Mouse (Mus musculus) stomach, embryonic 14.5 days (tissue): ENCODE results near the gene Gm9507. TPM values are rescaled to one million over a fixed set of nuclear protein-coding genes. Genes with fewer than 3 reads are reported as not detected.
"Not testable (repeated sequence)": the region's sequence is repeated elsewhere in the genome, so short reads cannot be mapped to it uniquely, and the experiment has no call there.

Source experiments
- ATAC-seq: fragments of 200-750 bp; cut with Nextera tagmentation; 2 replicates; pipeline ENCODE4 v1.8.0; 2017; ENCODE audit warnings: low read depth, moderate TSS enrichment; ENCODE audit not compliant: insufficient number of reproducible peaks, insufficient read depth, low FRiP score
- H3K27ac ChIP-seq: fragments of 300-500 bp; sonication (generic); 2 replicates; pipeline ENCODE4 v1.5.1; 2014; ENCODE audit warnings: mild to moderate bottlenecking, low read length, moderate library complexity, mixed read lengths
- H3K27me3 ChIP-seq: fragments of 300-500 bp; sonication (generic); 2 replicates; pipeline ENCODE4 v1.6.1; 2014; ENCODE audit warnings: low read length, control low read depth, mixed read lengths; ENCODE audit not compliant: control insufficient read depth, insufficient read depth
- H3K36me3 ChIP-seq: fragments of 300-500 bp; sonication (generic); 2 replicates; pipeline ENCODE4 v1.6.1; 2014; ENCODE audit warnings: mild to moderate bottlenecking, control low read depth, low read length, moderate library complexity, mixed read lengths; ENCODE audit not compliant: control insufficient read depth, insufficient read depth
- H3K4me1 ChIP-seq: fragments of 300-500 bp; sonication (generic); 2 replicates; pipeline ENCODE4 v1.6.1; 2014; ENCODE audit warnings: low read length, control low read depth, mixed read lengths; ENCODE audit not compliant: control insufficient read depth, insufficient read depth
- H3K4me2 ChIP-seq: fragments of 300-500 bp; sonication (generic); replicated peaks from 2 replicates; pipeline ENCODE4 v1.6.1; 2014; ENCODE audit warnings: low read depth, low read length, control low read depth
- H3K4me3 ChIP-seq: fragments of 300-500 bp; sonication (generic); 2 replicates; pipeline ENCODE4 v1.5.1; 2014; ENCODE audit warnings: low read depth, low read length, control low read depth
- H3K9ac ChIP-seq: fragments of 300-500 bp; sonication (generic); replicated peaks from 2 replicates; pipeline ENCODE4 v1.6.1; 2014; ENCODE audit warnings: low read depth, mild to moderate bottlenecking, control low read depth, low read length, moderate library complexity, mixed read lengths
- H3K9me3 ChIP-seq: fragments of 300-500 bp; sonication (generic); 2 replicates; pipeline ENCODE4 v1.6.1; 2016; ENCODE audit warnings: low read depth, low read length, control low read depth; ENCODE audit not compliant: control insufficient read depth
- WGBS: fragments of 180-500 bp; shearing (Covaris S2); extraction: QIAGEN DNeasy Blood & Tissue Kit; methylation state at CpG from one replicate; pipeline ENCODE4 v1.1.7; 2014; 5-methylcytosine and 5-hydroxymethylcytosine counted together
- polyA plus RNA-seq: library from polyadenylated mRNA; unstranded; fragments of >200 nt; fragmentation: Nextera tagmentation; extraction: Ambion mirVana; gene quantifications from 2 replicates; pipeline ENCODE4 v1.2.1, GENCODE M21; 2014

Gm9507 gene
- polyA plus RNA-seq, 1 experiment from 2014 or later = not detected

DNA sequence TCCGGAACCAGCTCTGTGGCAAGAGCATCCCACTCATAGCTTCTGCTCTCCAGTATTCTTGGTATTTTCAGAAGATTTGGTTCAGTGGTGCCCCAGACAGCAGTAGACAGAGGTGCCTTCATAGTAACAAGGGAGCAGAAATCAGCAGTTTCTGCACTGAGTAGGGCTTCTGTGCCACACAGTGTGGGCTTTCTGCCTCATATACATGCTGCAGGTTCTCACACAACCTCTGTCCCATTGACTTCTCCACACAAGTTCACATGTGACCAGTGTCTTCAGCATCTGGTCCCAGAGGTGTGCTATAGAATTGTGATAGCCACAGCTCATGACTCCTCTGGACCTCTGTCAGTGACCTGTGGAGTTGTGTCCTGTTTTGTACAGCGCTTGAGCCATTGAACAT, 23.0 kb downstream of the Gm9507 start:
- H3K27ac ChIP-seq = no peak overlapping the region
- H3K27me3 ChIP-seq = no peaks in the 10 kb centered on the region
- ATAC-seq = no peak
- 87% methylated on average over 2 of the region's 2 CpGs for WGBS
- H3K4me3 ChIP-seq = no peak overlapping the region
- no peaks in the 10 kb centered on the region for H3K36me3 ChIP-seq
- H3K9me3 ChIP-seq = no peaks in the 10 kb centered on the region
- no peak overlapping the region for H3K4me2 ChIP-seq
- H3K4me1 ChIP-seq = no peaks in the 10 kb centered on the region
- H3K9ac ChIP-seq = no peak overlapping the region

DNA sequence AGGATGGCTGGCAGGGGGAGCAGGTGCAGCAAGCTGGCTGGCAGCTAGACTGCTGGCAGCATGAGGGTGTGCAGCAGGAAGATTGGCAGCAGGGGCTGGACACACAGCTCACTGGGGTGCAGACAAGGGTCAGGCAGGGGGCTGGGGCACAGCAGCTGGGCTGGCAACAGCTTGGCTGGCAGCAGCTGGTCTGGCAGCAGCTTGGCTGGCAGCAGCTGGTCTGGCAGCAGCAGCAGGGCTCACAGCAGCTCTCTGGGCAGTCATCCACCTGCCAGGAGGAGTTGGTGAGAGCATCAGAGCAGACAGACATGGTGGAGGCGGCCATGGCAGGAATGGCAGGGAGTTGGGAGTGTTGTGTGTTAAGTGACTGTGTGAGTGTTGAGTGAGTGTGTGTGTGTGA, 23.8 kb downstream of the Gm9507 start, which contains the start of gene Gm7137:
Gm7137 (minus strand) TSS at position 325 of the 400 bp plus-strand sequence.
- ATAC-seq = not testable (repeated sequence)

DNA sequence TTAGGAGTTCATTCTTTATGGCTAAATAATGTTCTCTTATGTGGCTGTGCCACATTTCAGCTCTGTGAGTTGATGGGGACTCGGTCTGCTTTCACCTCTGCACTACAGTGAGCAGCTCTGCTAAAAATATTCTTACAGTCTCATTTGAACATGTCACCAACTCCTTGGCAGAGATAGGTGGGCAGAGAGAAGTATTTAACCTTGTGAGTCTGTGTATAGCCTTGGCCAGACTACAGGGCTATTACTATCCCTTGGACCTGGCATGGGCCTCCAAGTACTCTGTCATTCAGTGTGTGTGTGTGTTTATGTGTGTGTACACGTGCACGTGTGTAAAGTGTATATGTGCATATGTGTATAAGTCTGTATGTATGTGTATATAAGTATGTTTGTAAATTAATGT, 28.2 kb downstream of the Gm9507 start:
- H3K4me1 ChIP-seq, H3K27me3 ChIP-seq, H3K4me3 ChIP-seq, H3K4me2 ChIP-seq, ATAC-seq, H3K9ac ChIP-seq, H3K36me3 ChIP-seq, H3K9me3 ChIP-seq, H3K27ac ChIP-seq: not testable (repeated sequence)
- 88% methylated on average over 1 of the region's 3 CpGs for WGBS

More for the DNA sequence above, 23.8 kb downstream of the Gm9507 start, which contains the start of gene Gm7137:
- H3K4me3 ChIP-seq, H3K9ac ChIP-seq, H3K4me1 ChIP-seq, H3K4me2 ChIP-seq, H3K27me3 ChIP-seq, H3K9me3 ChIP-seq, H3K27ac ChIP-seq, H3K36me3 ChIP-seq: not testable (repeated sequence)
- 71% methylated on average over 1 of the region's 1 CpGs for whole genome bisulfite sequencing

DNA sequence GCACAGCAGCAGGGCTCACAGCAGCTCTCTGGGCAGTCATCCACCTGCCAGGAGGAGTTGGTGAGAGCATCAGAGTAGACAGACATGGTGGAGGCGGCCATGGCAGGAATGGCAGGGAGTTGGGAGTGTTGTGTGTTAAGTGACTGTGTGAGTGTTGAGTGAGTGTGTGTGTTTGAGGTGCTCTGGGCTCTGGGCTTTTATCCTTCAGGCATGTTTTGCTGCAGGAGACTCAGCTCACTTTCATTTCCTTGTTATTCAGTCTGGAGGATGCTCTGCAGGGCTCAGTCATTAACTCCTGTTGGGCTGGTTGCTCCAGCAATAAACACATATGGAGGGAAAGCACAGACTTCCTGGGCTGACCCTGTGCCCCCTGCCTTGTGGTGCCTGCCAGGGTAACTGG, 29.2 kb downstream of the Gm9507 start, which contains the start of gene Gm3250:
Gm3250 (minus strand) TSS at position 101 of the 400 bp plus-strand sequence.
- H3K9me3 ChIP-seq, H3K4me2 ChIP-seq, ATAC-seq, H3K27me3 ChIP-seq, H3K4me1 ChIP-seq, H3K4me3 ChIP-seq, H3K36me3 ChIP-seq, H3K9ac ChIP-seq, H3K27ac ChIP-seq: not testable (repeated sequence)
- no CpG with 5 or more reads among the region's 1 CpGs for whole genome bisulfite sequencing

DNA sequence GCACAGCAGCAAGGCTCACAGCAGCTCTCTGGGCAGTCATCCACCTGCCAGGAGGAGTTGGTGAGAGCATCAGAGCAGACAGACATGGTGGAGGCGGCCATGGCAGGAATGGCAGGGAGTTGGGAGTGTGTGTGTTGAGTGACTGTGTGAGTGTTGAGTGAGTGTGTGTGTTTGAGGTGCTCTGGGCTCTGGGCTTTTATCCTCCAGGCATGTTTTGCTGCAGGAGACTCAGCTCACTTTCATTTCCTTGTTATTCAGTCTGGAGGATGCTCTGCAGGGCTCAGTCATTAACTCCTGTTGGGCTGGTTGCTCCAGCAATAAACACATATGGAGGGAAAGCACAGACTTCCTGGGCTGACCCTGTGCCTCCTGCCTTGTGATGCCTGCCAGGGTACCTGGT, 34.8 kb downstream of the Gm9507 start, which contains the start of gene Gm7138:
Gm7138 (minus strand) TSS at position 101 of the 400 bp plus-strand sequence.
- H3K4me1 ChIP-seq, H3K9ac ChIP-seq, H3K27me3 ChIP-seq, H3K36me3 ChIP-seq, H3K4me2 ChIP-seq, H3K4me3 ChIP-seq, H3K9me3 ChIP-seq, ATAC-seq, H3K27ac ChIP-seq: not testable (repeated sequence)
- WGBS = 62% methylated on average over 1 of the region's 1 CpGs

DNA sequence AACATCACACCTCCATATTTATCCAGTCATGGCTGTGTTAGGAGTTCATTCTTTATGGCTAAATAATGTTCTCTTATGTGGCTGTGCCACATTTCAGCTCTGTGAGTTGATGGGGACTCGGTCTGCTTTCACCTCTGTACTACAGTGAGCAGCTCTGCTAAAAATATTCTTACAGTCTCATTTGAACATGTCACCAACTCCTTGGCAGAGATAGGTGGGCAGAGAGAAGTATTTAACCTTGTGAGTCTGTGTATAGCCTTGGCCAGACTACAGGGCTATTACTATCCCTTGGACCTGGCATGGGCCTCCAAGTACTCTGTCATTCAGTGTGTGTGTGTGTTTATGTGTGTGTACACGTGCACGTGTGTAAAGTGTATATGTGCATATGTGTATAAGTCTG, 39.5 kb downstream of the Gm9507 start:
- not testable (repeated sequence) for H3K9ac ChIP-seq, H3K4me2 ChIP-seq, H3K4me1 ChIP-seq, H3K36me3 ChIP-seq, H3K9me3 ChIP-seq, ATAC-seq, H3K27ac ChIP-seq, H3K4me3 ChIP-seq, H3K27me3 ChIP-seq
- WGBS = 91% methylated on average over 1 of the region's 3 CpGs

DNA sequence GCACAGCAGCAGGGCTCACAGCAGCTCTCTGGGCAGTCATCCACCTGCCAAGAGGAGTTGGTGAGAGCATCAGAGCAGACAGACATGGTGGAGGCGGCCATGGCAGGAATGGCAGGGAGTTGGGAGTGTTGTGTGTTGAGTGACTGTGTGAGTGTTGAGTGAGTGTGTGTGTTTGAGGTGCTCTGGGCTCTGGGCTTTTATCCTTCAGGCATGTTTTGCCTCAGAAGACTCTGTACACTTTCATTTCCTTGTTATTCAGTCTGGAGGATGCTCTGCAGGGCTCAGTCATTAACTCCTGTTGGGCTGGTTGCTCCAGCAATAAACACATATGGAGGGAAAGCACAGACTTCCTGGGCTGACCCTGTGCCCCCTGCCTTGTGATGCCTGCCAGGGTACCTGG, 40.4 kb downstream of the Gm9507 start, which contains the start of gene Gm3238:
Gm3238 (minus strand) TSS at position 101 of the 400 bp plus-strand sequence.
- H3K27me3 ChIP-seq, H3K9ac ChIP-seq, H3K36me3 ChIP-seq, ATAC-seq, H3K27ac ChIP-seq, H3K4me3 ChIP-seq, H3K4me1 ChIP-seq, H3K4me2 ChIP-seq, H3K9me3 ChIP-seq: not testable (repeated sequence)
- 57% methylated on average over 1 of the region's 1 CpGs for WGBS

DNA sequence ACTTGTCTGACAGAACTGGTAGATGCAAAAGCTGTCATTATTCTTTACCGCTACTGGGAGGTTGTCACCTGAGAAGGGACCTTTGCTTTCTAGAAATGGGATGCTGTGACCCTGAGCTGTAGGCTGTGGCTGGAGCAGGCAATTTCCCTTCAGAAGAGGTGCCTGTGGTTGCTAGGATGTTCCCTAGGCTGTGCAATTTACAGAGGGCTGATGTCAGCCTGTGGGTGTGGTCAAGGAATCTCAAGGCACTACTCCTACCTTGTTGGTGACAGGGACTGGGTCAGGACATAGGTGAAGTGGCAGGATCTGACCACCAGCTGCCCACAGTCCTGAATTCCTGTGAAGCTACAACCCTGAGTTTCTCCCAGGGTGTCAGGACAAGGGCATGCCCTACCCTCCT, 41.9 kb downstream of the Gm9507 start:
- Histone ChIP-seq H3K27ac (no peak overlapping the region), H3K4me3 (no peak overlapping the region), H3K9me3 (no peaks in the 10 kb centered on the region), H3K9ac (no peak overlapping the region), H3K27me3 (no peaks in the 10 kb centered on the region), H3K36me3 (no peaks in the 10 kb centered on the region), H3K4me1 (no peaks in the 10 kb centered on the region), H3K4me2 (no peak overlapping the region)
- no peak for ATAC-seq
- 56% methylated on average over 1 of the region's 1 CpGs for WGBS
